Mouse (Mus musculus) myocyte (in vitro differentiated cells): ENCODE measurements around the gene Anapc11.

Source experiments
- CEBPB ChIP-seq: IDR thresholded peaks from 2 replicates; pipeline ENCODE4 v1.6.1; 2011; ENCODE audit warnings: mild to moderate bottlenecking, moderate library complexity; ENCODE audit not compliant: poor library complexity, insufficient read depth, severe bottlenecking
- E2F4 ChIP-seq: IDR thresholded peaks from one replicate; pipeline ENCODE4 v1.6.1; 2011; ENCODE audit warnings: mild to moderate bottlenecking, control low read depth, moderate library complexity; ENCODE audit not compliant: insufficient read depth
- MAX ChIP-seq: IDR thresholded peaks from one replicate; pipeline ENCODE4 v1.6.1; 2011; ENCODE audit warnings: low read depth, mild to moderate bottlenecking, control low read depth
- MYOD1 ChIP-seq, 3 experiments: IDR thresholded peaks; one replicate each; pipeline ENCODE4 v1.6.1; 2011; ENCODE audit warnings: control low read depth in 2 of 3, low read depth in 2 of 3, mild to moderate bottlenecking in 2 of 3, moderate library complexity in 1 of 3; ENCODE audit not compliant: insufficient read length in 2 of 3, control insufficient read depth in 1 of 3
- MYOG ChIP-seq, 3 experiments: IDR thresholded peaks; one replicate each; pipeline ENCODE4 v1.6.1; 2011; ENCODE audit warnings: control low read depth in 2 of 3, low read depth in 2 of 3, mild to moderate bottlenecking in 2 of 3; ENCODE audit not compliant: insufficient read length in 2 of 3, control insufficient read depth in 1 of 3, insufficient read depth in 1 of 3
- POLR2A ChIP-seq: IDR thresholded peaks from one replicate; pipeline ENCODE4 v1.6.1; 2011; ENCODE audit warnings: low read depth, mild to moderate bottlenecking, control low read depth, moderate library complexity; ENCODE audit not compliant: insufficient read length
- POLR2AphosphoS2 ChIP-seq: IDR thresholded peaks from one replicate; pipeline ENCODE4 v1.6.1; 2011; ENCODE audit warnings: low read depth, control low read depth; ENCODE audit not compliant: insufficient read length
- REST ChIP-seq: IDR thresholded peaks from one replicate; pipeline ENCODE4 v1.6.1; 2011; ENCODE audit warnings: mild to moderate bottlenecking, control low read depth, moderate library complexity; ENCODE audit not compliant: insufficient read depth, insufficient read length
- SRF ChIP-seq: IDR thresholded peaks from one replicate; pipeline ENCODE4 v1.6.1; 2011; ENCODE audit warnings: low read depth; ENCODE audit not compliant: control insufficient read depth, insufficient read length
- TCF12 ChIP-seq: IDR thresholded peaks from one replicate; pipeline ENCODE4 v1.6.1; 2011; ENCODE audit warnings: mild to moderate bottlenecking, control low read depth; ENCODE audit not compliant: poor library complexity, insufficient read depth, severe bottlenecking
- USF1 ChIP-seq: IDR thresholded peaks from one replicate; pipeline ENCODE4 v1.6.1; 2011; ENCODE audit warnings: low read depth, mild to moderate bottlenecking, control low read depth, moderate library complexity

DNA sequence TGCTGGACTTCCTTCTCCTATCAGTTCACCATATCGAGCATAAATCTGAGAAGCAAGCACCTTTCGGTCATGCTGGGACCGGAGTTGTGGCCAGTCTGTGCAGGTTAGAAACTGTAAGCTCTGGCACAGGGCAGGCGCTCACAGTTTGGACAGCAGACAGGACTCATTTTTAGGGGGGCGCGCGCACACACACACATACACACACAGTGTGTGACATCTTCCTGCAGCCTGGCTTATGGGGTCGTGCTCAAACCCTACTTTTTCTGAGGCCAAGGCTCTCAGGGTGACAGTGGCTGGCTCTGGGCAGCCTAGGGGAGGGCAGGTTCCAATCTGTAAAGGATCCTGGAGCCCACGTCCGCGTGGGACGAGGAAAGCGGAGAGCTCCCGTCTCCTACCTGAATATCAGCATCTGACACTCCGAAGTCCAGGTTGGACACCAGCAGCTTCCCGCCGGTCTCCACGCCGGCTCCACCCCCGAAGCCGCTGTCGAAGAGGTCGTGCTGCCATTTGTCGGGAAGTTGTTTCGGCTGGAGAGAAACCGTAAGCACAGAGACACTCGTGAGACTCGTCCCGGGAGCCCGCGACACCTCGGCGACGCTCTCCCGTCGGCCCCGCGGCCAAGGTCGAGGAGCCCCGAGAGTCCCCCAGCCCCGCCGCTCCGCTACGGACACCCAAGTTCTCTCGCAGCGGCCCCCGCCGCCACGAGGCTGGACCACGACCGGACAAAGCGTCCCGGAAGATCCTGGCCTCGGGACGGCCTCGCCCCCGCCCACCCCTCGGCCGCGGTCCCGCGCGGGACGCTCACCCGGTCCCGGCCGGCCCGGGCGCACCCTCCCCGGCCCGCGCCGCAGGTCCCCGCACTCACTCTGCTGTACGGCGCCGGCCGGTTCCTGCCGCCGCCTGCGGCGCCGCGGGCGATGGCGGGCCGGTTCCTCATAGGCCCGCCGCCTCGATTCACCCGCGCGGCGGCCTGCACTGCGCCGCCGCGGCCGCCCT, 683 bp upstream of the Anapc11 start:
- TF ChIP-seq POLR2A (no peak), TCF12 (no peak), POLR2AphosphoS2 (no peak), MAX (no peak), MYOG (IDR thresholded peaks at IDR 0.05; ENCODE audit: control insufficient read depth in 1 of 3, insufficient read depth in 1 of 3, insufficient read length in 2 of 3, low read depth in 2 of 3) (no peak), E2F4 (no peak), CEBPB (no peak), SRF (no peak), USF1 (no peak), REST (no peak), MYOD1 (IDR thresholded peaks at IDR 0.05; ENCODE audit: control insufficient read depth in 1 of 3, insufficient read length in 2 of 3, low read depth in 2 of 3) (peak in 1 of 3 experiments; percentile 1)
